Mouse (Mus musculus) lung, embryonic 16.5 days (tissue): ENCODE data around the gene Spsb3. TPM values are rescaled to one million over a fixed set of nuclear protein-coding genes. Genes with fewer than 3 reads are reported as not detected.

Experiments
- ATAC-seq: fragments of 200-750 bp; cut with Nextera tagmentation; 2 replicates; pipeline ENCODE4 v1.8.0; 2017; ENCODE audit warnings: low read depth, mild to moderate bottlenecking, moderate library complexity
- H3K27ac ChIP-seq: fragments of 300-500 bp; sonication (generic); 2 replicates; pipeline ENCODE4 v1.5.1; 2014; ENCODE audit warnings: mild to moderate bottlenecking, control low read depth, low read length
- H3K27me3 ChIP-seq: fragments of 300-500 bp; sonication (generic); 2 replicates; pipeline ENCODE4 v1.6.1; 2014; ENCODE audit warnings: low read depth, low read length, mixed read lengths; ENCODE audit not compliant: control insufficient read depth, insufficient read depth
- H3K36me3 ChIP-seq: fragments of 300-500 bp; sonication (generic); 2 replicates; pipeline ENCODE4 v1.6.1; 2014; ENCODE audit warnings: low read length; ENCODE audit not compliant: control insufficient read depth, insufficient read depth
- H3K4me1 ChIP-seq: fragments of 300-500 bp; sonication (generic); replicated peaks from 2 replicates; pipeline ENCODE4 v1.6.1; 2014; ENCODE audit warnings: low read length, mixed read lengths; ENCODE audit not compliant: control insufficient read depth, insufficient read depth
- H3K4me2 ChIP-seq: fragments of 300-500 bp; sonication (generic); 2 replicates; pipeline ENCODE4 v1.6.1; 2014; ENCODE audit warnings: low read depth, low read length, control low read depth
- H3K4me3 ChIP-seq: fragments of 300-500 bp; sonication (generic); 2 replicates; pipeline ENCODE4 v1.5.1; 2014; ENCODE audit warnings: mild to moderate bottlenecking, low read length, control low read depth
- H3K9ac ChIP-seq: fragments of 300-500 bp; sonication (generic); 2 replicates; pipeline ENCODE4 v1.6.1; 2014; ENCODE audit warnings: low read length, control low read depth
- H3K9me3 ChIP-seq: fragments of 300-500 bp; sonication (generic); 2 replicates; pipeline ENCODE4 v1.6.1; 2016; ENCODE audit warnings: low read length; ENCODE audit not compliant: control insufficient read depth
- WGBS: fragments of 180-500 bp; shearing (Covaris S2); extraction: QIAGEN DNeasy Blood & Tissue Kit; methylation state at CpG from one replicate; pipeline ENCODE4 v1.1.7; 2014; 5-methylcytosine and 5-hydroxymethylcytosine counted together
- polyA plus RNA-seq: library from polyadenylated mRNA; unstranded; fragments of >200 nt; fragmentation: Nextera tagmentation; extraction: Ambion mirVana; gene quantifications from 2 replicates; pipeline ENCODE4 v1.2.1, GENCODE M21; 2015

Gene Spsb3
- polyA plus RNA-seq, 1 experiment from 2014 or later, result 41.1 TPM

DNA sequence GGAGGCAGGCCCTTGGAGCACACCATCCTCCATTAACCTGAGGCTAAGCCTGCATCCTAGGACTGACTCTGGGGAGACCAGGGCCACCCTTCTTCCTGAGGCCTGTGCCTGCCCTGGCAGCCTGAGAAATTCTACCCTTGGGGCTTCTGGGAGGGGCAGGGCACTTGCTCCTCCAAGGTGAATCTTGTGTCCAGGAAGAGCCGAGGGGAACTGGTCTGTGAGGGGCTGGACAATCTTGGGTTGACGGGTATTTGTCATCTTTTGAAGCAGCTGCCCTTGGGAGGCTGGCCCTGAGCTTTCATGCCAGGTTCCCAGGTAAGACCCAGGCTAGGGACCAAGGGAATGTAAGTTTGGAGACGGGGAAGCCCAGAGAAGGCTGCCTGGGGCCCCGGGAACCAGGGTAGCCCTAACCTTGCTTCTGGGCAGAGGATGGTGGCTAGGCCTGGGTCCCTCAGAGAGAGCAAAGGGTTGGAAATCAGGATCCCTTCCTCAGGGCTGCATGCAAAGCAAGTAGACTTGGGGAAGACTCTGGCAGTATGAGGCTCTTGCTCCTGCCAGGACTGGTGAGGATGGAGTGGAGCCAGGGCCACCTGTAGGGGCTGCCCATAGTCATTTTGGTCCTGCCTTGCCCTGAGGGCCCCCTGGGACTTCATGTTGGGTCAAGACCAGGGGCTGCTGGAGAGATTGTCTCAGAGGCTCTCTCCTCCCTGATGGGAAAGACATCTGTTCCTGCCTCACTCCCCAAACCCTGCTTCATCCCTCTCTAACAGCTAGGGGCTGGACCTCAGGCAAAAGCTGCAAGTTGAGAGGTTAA is 11.8 kb downstream of the Spsb3 start:
- no peak for ATAC-seq
- peaks cover 32% of the 10 kb centered on the region for H3K36me3 ChIP-seq
- H3K4me3 ChIP-seq, result no peak overlapping the region
- no peaks in the 10 kb centered on the region for H3K27me3 ChIP-seq
- no peak overlapping the region for H3K4me2 ChIP-seq
- no peaks in the 10 kb centered on the region for H3K9me3 ChIP-seq
- H3K27ac ChIP-seq, result no peak overlapping the region
- peaks cover 21% of the 10 kb centered on the region for H3K4me1 ChIP-seq
- 73% methylated on average over 4 of the region's 4 CpGs for WGBS
- no peak overlapping the region for H3K9ac ChIP-seq

DNA sequence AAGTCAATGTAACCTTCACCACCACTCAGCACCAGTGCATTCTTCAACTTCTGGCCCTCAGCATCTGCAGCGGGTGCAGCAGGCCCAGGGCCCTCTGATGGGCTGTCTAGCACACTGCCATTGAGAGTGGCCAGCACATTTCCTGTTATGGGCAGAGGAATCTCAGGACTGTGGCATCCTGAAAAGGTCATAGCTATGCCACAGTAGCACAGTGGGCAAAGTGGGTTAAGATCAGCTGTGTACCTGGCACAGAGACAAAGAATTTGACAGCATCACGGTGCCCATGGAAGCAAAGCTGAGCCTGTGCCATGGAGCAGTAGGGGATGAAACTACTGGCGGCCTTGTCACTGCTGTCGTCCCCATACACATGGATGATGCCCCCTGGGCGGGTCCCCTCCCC is 12.7 kb downstream of the Spsb3 start:
- Histone ChIP-seq H3K36me3 (peaks cover 37% of the 10 kb centered on the region), H3K4me1 (peaks cover 17% of the 10 kb centered on the region), H3K27ac (no peak overlapping the region), H3K27me3 (no peaks in the 10 kb centered on the region), H3K9me3 (no peaks in the 10 kb centered on the region), H3K4me2 (no peak overlapping the region), H3K9ac (no peak overlapping the region), H3K4me3 (no peak overlapping the region)
- ATAC-seq, result no peak
- WGBS, result 80% methylated on average over 5 of the region's 5 CpGs

GRCm38 (mm10) chr17:24900014-24900413 is 13.6 kb downstream of the Spsb3 start:
- no peak overlapping the region for H3K27ac ChIP-seq
- 92% methylated on average over 6 of the region's 6 CpGs for WGBS
- H3K4me2 ChIP-seq, result no peak overlapping the region
- peaks cover 15% of the 10 kb centered on the region for H3K4me1 ChIP-seq
- ATAC-seq, result no peak
- no peak overlapping the region for H3K4me3 ChIP-seq
- no peaks in the 10 kb centered on the region for H3K27me3 ChIP-seq
- peaks cover 43% of the 10 kb centered on the region for H3K36me3 ChIP-seq
- H3K9me3 ChIP-seq, result no peaks in the 10 kb centered on the region
- no peak overlapping the region for H3K9ac ChIP-seq

DNA sequence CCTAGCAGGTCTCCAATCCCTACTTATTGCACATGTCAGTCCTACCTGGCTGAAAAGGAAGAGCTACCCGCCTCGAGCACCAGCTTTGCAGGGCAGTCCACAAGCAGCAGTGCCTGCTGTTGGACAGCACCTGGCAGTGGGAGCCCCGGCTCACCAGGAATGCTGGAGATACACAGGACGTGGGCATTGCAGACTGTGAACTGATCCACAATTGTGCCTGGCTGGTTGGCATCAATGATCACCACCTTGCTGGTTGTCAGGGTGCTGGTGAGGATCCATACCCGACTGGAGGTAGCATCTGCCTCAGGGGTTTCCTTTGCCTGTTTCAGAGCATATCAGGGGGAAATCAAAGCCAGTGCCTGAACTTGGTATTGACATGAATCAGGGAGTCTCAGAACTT is 15.7 kb downstream of the Spsb3 start:
- WGBS, result 87% methylated on average over 5 of the region's 5 CpGs
- Histone ChIP-seq H3K4me1 (peaks cover 5% of the 10 kb centered on the region), H3K9ac (no peak overlapping the region), H3K9me3 (no peaks in the 10 kb centered on the region), H3K36me3 (peaks cover 52% of the 10 kb centered on the region), H3K27me3 (no peaks in the 10 kb centered on the region), H3K4me3 (no peak overlapping the region), H3K27ac (no peak overlapping the region), H3K4me2 (no peak overlapping the region)
- ATAC-seq, result no peak

DNA sequence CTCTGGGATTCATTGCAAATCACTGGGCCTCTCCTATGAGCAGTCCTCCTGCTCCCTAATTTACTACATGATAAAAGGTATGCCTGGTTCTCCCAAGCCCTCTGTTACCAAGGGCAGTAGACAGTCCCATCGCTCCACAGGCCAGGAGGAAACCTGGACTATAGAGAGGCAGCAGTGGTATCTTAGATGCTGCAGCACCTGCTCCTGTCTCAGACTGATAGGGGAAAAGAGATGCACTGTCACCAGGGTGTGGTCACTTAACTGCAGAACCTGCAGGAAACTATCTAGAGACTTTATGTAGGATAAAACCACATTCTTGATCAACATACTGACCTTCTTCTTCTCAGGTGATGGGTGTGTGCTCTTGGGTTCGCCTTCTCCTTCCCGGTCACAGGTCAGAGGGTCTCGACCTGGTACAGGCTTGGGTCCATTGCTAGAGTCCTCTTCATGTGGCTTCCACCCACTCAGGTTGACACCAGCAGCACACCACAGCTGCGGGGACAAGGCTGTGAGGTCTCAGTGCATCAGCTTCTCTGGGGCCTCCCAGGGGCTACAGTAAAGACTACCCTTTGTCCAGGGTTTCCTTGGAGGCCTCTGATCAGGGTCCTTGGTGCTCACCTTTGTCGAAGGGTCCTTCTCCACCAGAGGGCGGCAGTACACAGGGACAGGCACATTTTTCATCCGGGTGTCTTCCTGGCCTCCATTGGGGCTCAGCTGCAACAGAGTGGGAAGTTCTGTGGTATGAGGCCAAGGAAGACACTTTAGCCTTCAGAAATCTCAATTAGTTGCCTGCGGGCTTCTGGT is 16.4 kb downstream of the Spsb3 start:
- 66% methylated on average over 9 of the region's 9 CpGs for WGBS
- H3K9ac ChIP-seq, result no peak overlapping the region
- no peak overlapping the region for H3K27ac ChIP-seq
- H3K4me2 ChIP-seq, result no peak overlapping the region
- H3K36me3 ChIP-seq, result peaks cover 56% of the 10 kb centered on the region
- H3K4me3 ChIP-seq, result no peak overlapping the region
- H3K4me1 ChIP-seq, result no peaks in the 10 kb centered on the region
- ATAC-seq, result no peak
- H3K9me3 ChIP-seq, result no peaks in the 10 kb centered on the region
- no peaks in the 10 kb centered on the region for H3K27me3 ChIP-seq

GRCm38 (mm10) chr17:24903767-24904166 is 17.3 kb downstream of the Spsb3 start:
- no peak for ATAC-seq

GRCm38 (mm10) chr17:24907591-24907990 is 21.1 kb downstream of the Spsb3 start:
- WGBS, result 94% methylated on average over 2 of the region's 2 CpGs
- no peaks in the 10 kb centered on the region for H3K9me3 ChIP-seq
- H3K4me3 ChIP-seq, result no peak overlapping the region
- H3K4me2 ChIP-seq, result no peak overlapping the region
- no peaks in the 10 kb centered on the region for H3K27me3 ChIP-seq
- no peaks in the 10 kb centered on the region for H3K4me1 ChIP-seq
- ATAC-seq, result no peak
- no peak overlapping the region for H3K27ac ChIP-seq
- no peak overlapping the region for H3K9ac ChIP-seq
- peaks cover 39% of the 10 kb centered on the region for H3K36me3 ChIP-seq

More at GRCm38 (mm10) chr17:24903767-24904166, 17.3 kb downstream of the Spsb3 start:
- peaks cover 59% of the 10 kb centered on the region for H3K36me3 ChIP-seq
- H3K4me1 ChIP-seq, result no peaks in the 10 kb centered on the region
- H3K27ac ChIP-seq, result no peak overlapping the region
- no peak overlapping the region for H3K4me2 ChIP-seq
- H3K27me3 ChIP-seq, result no peaks in the 10 kb centered on the region
- H3K9ac ChIP-seq, result no peak overlapping the region
- no peaks in the 10 kb centered on the region for H3K9me3 ChIP-seq
- WGBS, result 82% methylated on average over 9 of the region's 9 CpGs
- H3K4me3 ChIP-seq, result no peak overlapping the region

- H3K4me2 ChIP-seq, result no peak overlapping the region
- H3K9me3 ChIP-seq, result no peaks in the 10 kb centered on the region
- H3K27me3 ChIP-seq, result no peaks in the 10 kb centered on the region
- H3K4me1 ChIP-seq, result no peaks in the 10 kb centered on the region
- peaks cover 58% of the 10 kb centered on the region for H3K36me3 ChIP-seq
- no peak for ATAC-seq
- H3K27ac ChIP-seq, result no peak overlapping the region
- no peak overlapping the region for H3K4me3 ChIP-seq
- H3K9ac ChIP-seq, result no peak overlapping the region
Measured at GRCm38 (mm10) chr17:24913984-24914383, 27.5 kb downstream of the Spsb3 start.

DNA sequence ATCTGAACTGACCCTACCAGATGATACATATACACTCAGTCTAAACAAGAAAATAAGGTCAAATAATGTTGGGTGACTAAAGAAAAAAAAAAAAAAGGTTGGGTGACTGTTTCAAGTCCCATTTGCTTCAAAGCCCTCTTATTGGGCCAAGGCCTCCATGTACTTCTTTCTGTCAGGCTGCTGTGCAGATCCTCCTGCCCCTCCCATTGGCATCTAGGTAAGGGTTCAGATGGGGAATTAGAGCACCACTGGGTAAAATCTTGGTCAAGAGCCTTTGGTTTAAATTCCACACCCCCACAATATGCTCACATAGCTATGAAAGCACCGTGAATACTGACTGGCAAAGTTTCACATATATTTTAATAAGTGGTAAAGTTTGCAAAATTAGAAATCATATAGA is 36.8 kb downstream of the Spsb3 start:
- Histone ChIP-seq H3K4me2 (no peak overlapping the region), H3K4me3 (no peak overlapping the region), H3K27me3 (no peaks in the 10 kb centered on the region), H3K9me3 (no peaks in the 10 kb centered on the region), H3K36me3 (peaks cover 48% of the 10 kb centered on the region), H3K4me1 (no peaks in the 10 kb centered on the region), H3K9ac (no peak overlapping the region), H3K27ac (no peak overlapping the region)
- 90% methylated on average over 1 of the region's 1 CpGs for WGBS
- ATAC-seq, result no peak
